Mouse (Mus musculus): ENCODE data around the gene Decr2. TPM values are rescaled to one million over a fixed set of nuclear protein-coding genes. Genes with fewer than 3 reads are reported as not detected.
A peak's percentile ranks its signal among the peaks of the same experiment; 100 is the strongest.
"Not testable (repeated sequence)": the region's sequence is repeated elsewhere in the genome, so short reads cannot be mapped to it uniquely, and the experiment has no call there.

The Decr2 gene
- polyA plus RNA-seq, 1 experiment from 2014 or later: 32.8 TPM

DNA sequence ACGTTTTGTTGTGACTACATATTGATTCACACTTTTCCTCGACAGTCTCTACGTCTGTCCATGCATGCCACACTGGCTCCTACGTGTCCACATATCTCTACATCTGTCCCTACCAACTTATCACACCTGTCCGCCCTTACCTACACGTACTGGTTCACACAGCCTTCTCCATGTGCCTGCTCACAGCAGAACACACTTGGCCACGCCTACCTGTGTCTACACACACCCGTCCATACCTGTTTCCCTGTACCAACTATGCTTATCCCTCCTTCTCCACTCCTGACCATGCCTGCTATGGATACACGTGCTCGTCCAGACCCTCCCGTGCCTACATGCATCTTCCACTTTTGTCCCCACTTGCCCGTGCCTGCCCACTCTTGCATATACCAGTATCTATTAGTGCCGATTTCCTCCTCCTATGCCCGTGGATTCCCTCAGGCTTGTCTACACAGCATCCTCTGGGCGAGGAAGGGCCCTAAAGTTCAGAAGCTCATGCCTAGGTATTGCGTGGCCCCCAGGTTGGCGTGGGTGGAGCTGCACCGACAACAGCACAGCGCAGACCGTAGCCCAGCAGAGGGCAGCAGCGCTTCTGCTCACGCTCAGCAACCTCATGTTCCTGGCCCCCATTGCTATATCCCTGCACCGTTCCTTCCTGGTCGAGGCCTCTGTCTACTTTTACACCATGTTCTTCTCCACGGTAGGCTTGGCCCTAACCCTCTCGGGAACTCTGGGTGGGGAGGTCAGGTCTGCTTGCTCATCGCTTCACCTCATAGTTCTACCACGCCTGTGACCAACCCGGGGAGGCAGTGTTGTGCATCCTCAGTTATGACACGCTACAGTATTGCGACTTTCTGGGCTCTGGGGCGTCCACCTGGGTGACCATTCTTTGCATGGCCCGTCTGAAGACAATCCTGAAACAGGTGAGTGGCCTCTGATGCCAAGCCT, 29.9 kb upstream of the Decr2 start:
- Histone ChIP-seq H3K27ac (no peak overlapping the region), H3K4me1 (peaks cover 21% of the 10 kb centered on the region), H3K4me3 (no peak overlapping the region), H3K27me3 (ENCODE audit: insufficient read depth, poor library complexity, severe bottlenecking) (peaks cover 53% of the 10 kb centered on the region), H3K9me3 (no peaks in the 10 kb centered on the region), H3K36me3 (peaks cover 2% of the 10 kb centered on the region)
- DNase-seq (ENCODE audit: low spot score): no peak
- 47% methylated on average over 33 of the region's 33 CpGs for WGBS

- WGBS: 82% methylated on average over 17 of the region's 17 CpGs
- Histone ChIP-seq H3K4me3 (no peak overlapping the region), H3K4me1 (peaks cover 17% of the 10 kb centered on the region), H3K27ac (no peak overlapping the region), H3K9me3 (no peaks in the 10 kb centered on the region), H3K36me3 (no peaks in the 10 kb centered on the region), H3K27me3 (ENCODE audit: insufficient read depth, poor library complexity, severe bottlenecking) (peaks cover 85% of the 10 kb centered on the region)
- DNase-seq (ENCODE audit: low spot score): no peak
Observed at GRCm38 (mm10) chr17:26116503-26117258, 26.5 kb upstream of the Decr2 start.

- no peak for DNase-seq (ENCODE audit: low spot score)
- Histone ChIP-seq H3K9me3 (no peaks in the 10 kb centered on the region), H3K27ac (no peak overlapping the region), H3K36me3 (no peaks in the 10 kb centered on the region), H3K4me1 (peaks cover 21% of the 10 kb centered on the region), H3K27me3 (ENCODE audit: insufficient read depth, poor library complexity, severe bottlenecking) (peaks cover 91% of the 10 kb centered on the region), H3K4me3 (no peak overlapping the region)
- WGBS: 60% methylated on average over 1 of the region's 3 CpGs
Observed at GRCm38 (mm10) chr17:26115956-26116487, 25.9 kb upstream of the Decr2 start.

- WGBS: 76% methylated on average over 7 of the region's 7 CpGs
- H3K4me1 ChIP-seq: peaks cover 25% of the 10 kb centered on the region
Observed at GRCm38 (mm10) chr17:26115205-26115898, 25.2 kb upstream of the Decr2 start.

DNA sequence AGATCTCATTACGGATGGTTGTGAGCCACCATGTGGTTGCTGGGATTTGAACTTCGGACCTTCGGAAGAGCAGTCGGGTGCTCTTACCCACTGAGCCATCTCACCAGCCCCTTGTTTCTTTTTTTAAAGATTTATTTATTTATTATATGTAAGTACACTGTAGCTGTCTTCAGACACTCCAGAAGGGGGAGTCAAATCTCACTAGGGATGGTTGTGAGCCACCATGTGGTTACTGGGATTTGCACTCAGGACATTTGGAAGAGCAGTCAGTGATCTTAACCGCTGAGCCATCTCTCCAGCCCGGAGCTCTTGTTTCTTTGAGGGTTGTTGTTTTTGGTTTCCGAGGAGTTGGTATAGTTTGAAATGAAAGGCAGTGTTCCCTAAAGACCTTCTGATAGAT, 24.3 kb upstream of the Decr2 start:
- not testable (repeated sequence) for H3K36me3 ChIP-seq; H3K9me3 ChIP-seq; H3K27ac ChIP-seq; H3K4me3 ChIP-seq; DNase-seq (ENCODE audit: low spot score)
- 62% methylated on average over 7 of the region's 7 CpGs for WGBS
- peaks cover 93% of the 10 kb centered on the region for H3K27me3 ChIP-seq (ENCODE audit: insufficient read depth, poor library complexity, severe bottlenecking)
- peaks cover 19% of the 10 kb centered on the region for H3K4me1 ChIP-seq

More at GRCm38 (mm10) chr17:26115205-26115898, 25.2 kb upstream of the Decr2 start:
- Histone ChIP-seq H3K4me3 (no peak overlapping the region), H3K9me3 (no peaks in the 10 kb centered on the region), H3K36me3 (no peaks in the 10 kb centered on the region), H3K27ac (no peak overlapping the region), H3K27me3 (ENCODE audit: insufficient read depth, poor library complexity, severe bottlenecking) (peaks cover 98% of the 10 kb centered on the region)
- no peak for DNase-seq (ENCODE audit: low spot score)

- Histone ChIP-seq H3K4me3 (peak overlapping the region; percentile 90), H3K27me3 (ENCODE audit: insufficient read depth, poor library complexity, severe bottlenecking) (peaks cover 89% of the 10 kb centered on the region), H3K9me3 (no peaks in the 10 kb centered on the region), H3K4me1 (peaks cover 19% of the 10 kb centered on the region), H3K27ac (no peak overlapping the region), H3K36me3 (no peaks in the 10 kb centered on the region)
- no peak for DNase-seq (ENCODE audit: low spot score)
- WGBS: 11% methylated on average over 8 of the region's 8 CpGs
Observed at GRCm38 (mm10) chr17:26114061-26114460, 23.9 kb upstream of the Decr2 start.

DNA sequence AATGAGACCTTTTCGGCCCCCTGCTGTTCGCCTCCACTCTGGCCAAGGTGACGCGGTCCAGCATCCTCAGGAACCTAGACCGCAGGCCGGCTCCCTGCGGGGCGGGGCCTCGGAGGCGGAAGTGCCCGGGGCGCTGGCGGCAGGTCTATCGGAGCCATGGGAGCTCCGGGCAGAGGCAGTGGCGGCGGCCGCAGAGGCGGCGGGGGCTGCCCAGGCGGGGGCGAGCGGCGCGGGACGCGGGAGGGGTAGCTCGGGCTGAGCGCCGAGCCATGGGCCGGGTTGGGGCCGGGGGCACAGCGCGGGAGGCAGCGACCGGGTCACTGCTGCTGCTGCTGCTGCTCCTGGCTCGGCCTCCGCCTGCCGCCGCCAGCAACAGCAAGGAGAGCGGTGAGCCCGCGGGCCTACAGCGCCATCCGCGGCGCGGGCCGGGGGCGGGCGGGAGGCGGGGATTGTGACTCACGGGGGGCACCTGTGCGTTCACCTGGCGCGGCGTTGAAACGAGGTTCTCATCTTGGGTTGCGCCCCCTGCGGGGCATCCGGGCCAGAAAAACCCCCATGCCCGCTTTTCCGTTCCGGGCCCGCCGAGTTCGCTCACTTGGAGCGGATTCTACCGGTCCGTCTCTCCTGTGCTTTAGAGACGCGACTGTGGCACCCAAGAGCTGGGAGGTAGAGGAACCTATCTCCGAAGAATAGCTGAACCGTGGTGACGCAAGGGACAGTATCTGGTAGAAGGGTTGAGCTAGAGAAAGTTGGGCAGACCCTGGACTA, 23.2 kb upstream of the Decr2 start, which contains the start of gene Tmem8:
TSS of gene Tmem8 (plus strand) at position 119 of the 768 bp plus-strand sequence.
- WGBS: under 1% methylated on average over 75 of the region's 75 CpGs
- H3K4me1 ChIP-seq: peaks cover 19% of the 10 kb centered on the region
- DNase-seq (ENCODE audit: low spot score): peak; percentile 88
- peak within 1 kb of the TSS; percentile 90 for H3K4me3 ChIP-seq
- peaks cover 82% of the 10 kb centered on the region for H3K27me3 ChIP-seq (ENCODE audit: insufficient read depth, poor library complexity, severe bottlenecking)
- no peaks in the 10 kb centered on the region for H3K36me3 ChIP-seq
- H3K27ac ChIP-seq: peak within 1 kb of the TSS; percentile 82
- no peaks in the 10 kb centered on the region for H3K9me3 ChIP-seq

GRCm38 (mm10) chr17:26112751-26113150, 22.6 kb upstream of the Decr2 start:
- no peak for DNase-seq (ENCODE audit: low spot score)
- peaks cover 76% of the 10 kb centered on the region for H3K27me3 ChIP-seq (ENCODE audit: insufficient read depth, poor library complexity, severe bottlenecking)
- 18% methylated on average over 14 of the region's 14 CpGs for WGBS
- peaks cover 19% of the 10 kb centered on the region for H3K4me1 ChIP-seq
- no peaks in the 10 kb centered on the region for H3K36me3 ChIP-seq
- no peaks in the 10 kb centered on the region for H3K9me3 ChIP-seq
- H3K27ac ChIP-seq: no peak overlapping the region
- H3K4me3 ChIP-seq: peak overlapping the region; percentile 90

- Histone ChIP-seq H3K4me1 (peaks cover 19% of the 10 kb centered on the region), H3K9me3 (no peaks in the 10 kb centered on the region), H3K36me3 (no peaks in the 10 kb centered on the region), H3K4me3 (no peak overlapping the region), H3K27me3 (ENCODE audit: insufficient read depth, poor library complexity, severe bottlenecking) (peaks cover 66% of the 10 kb centered on the region), H3K27ac (no peak overlapping the region)
- no peak for DNase-seq (ENCODE audit: low spot score)
- 22% methylated on average over 4 of the region's 4 CpGs for WGBS
Observed at GRCm38 (mm10) chr17:26111722-26112121, 21.6 kb upstream of the Decr2 start.

DNA sequence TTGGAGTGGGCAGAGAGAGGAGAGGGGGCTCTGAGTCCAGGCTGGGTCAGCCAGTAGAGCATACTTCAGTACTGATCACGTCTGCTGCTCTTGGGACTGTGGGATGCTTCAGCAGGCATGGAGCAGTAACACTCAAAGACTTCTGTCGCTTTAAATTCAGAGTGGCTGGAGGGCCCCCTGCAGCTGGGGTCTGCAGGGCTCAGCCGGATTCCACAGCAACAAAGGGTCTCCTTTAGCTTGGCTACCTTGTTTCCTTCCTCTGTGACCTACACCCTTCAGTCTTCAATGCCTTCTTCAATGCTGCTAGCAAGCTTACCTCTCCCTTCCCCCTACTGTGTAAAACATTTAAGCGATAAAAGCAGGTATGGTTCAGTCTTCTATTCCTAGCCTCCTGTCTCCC, 20.9 kb upstream of the Decr2 start:
- Histone ChIP-seq H3K4me1 (peaks cover 19% of the 10 kb centered on the region), H3K9me3 (no peaks in the 10 kb centered on the region), H3K27me3 (ENCODE audit: insufficient read depth, poor library complexity, severe bottlenecking) (peaks cover 59% of the 10 kb centered on the region), H3K4me3 (no peak overlapping the region), H3K36me3 (no peaks in the 10 kb centered on the region), H3K27ac (no peak overlapping the region)
- DNase-seq (ENCODE audit: low spot score): no peak
- 4% methylated on average over 4 of the region's 4 CpGs for WGBS

DNA sequence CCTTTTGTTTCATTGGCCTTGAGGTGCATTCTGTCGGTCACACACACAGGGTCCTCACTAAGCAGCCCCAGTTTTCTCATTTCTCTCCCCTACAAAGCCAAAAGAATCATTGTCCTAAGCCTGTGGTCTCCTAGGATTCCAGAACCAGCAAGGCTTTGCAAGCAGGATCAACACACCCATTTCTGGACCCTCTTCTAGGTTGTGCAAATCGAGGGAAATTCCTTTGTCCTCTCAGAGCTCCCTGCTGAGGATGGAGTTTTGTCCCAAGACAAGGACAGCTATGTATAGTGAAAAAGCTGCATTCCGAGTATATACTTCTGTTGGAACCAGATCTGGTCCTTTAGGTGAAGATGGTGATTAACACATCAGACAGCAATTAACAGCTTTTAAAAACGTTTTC, 20.0 kb upstream of the Decr2 start:
- no peaks in the 10 kb centered on the region for H3K36me3 ChIP-seq
- WGBS: 28% methylated on average over 4 of the region's 4 CpGs
- H3K4me1 ChIP-seq: peaks cover 19% of the 10 kb centered on the region
- H3K27ac ChIP-seq: no peak overlapping the region
- H3K4me3 ChIP-seq: no peak overlapping the region
- no peaks in the 10 kb centered on the region for H3K9me3 ChIP-seq
- peaks cover 50% of the 10 kb centered on the region for H3K27me3 ChIP-seq (ENCODE audit: insufficient read depth, poor library complexity, severe bottlenecking)
- DNase-seq (ENCODE audit: low spot score): no peak

DNA sequence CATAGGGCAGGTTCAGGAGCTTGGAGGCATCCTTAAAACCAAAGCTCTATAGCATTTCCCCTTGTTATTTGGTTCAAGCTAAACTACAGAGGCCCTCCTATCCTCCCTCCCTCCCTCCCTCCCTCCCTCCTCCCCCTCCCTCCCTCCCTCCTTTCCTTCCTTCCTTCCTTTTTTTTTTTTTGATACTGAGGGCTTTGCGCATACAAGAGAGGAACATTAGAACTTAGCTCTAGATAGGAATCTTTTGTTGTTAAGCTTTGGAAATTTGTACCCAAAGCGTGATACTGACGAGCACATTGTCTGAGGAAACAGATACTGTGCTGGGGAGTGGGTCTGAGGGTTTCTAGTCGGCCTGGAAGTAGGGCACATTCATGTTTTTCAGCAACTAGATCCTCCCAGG, 15.5 kb upstream of the Decr2 start:
- Histone ChIP-seq H3K4me3 (no peak overlapping the region), H3K27ac (no peak overlapping the region), H3K9me3 (no peaks in the 10 kb centered on the region), H3K27me3 (ENCODE audit: insufficient read depth, poor library complexity, severe bottlenecking) (peaks cover 7% of the 10 kb centered on the region), H3K4me1 (peaks cover 3% of the 10 kb centered on the region), H3K36me3 (no peaks in the 10 kb centered on the region)
- 37% methylated on average over 4 of the region's 4 CpGs for WGBS
- no peak for DNase-seq (ENCODE audit: low spot score)
